Mouse (Mus musculus) ovary, postnatal 14 days (tissue): ENCODE data around the gene Gm4847.

ENCODE experiments used
- DNase-seq: peaks from one replicate; pipeline ENCODE4 v3.0.0; 2022; ENCODE audit warnings: low spot score

Gene Gm4847

GRCm38 (mm10) chr1:166647593-166647992, at the start of gene Gm4847:
Gene Gm4847 (minus strand): TSS chr1:166647693.
- no peak for DNase-seq

- DNase-seq, result no peak
Observed at GRCm38 (mm10) chr1:166681745-166682144, 34.3 kb upstream of the Gm4847 start, which contains the start of gene Fmo9. Gene Fmo9 (minus strand): TSS chr1:166681845.

GRCm38 (mm10) chr1:166669264-166669663, 21.8 kb upstream of the Gm4847 start:
- no peak for DNase-seq

GRCm38 (mm10) chr1:166660800-166661199, 13.3 kb upstream of the Gm4847 start:
- no peak for DNase-seq
